Mouse (Mus musculus) liver, embryonic 16.5 days (tissue): ENCODE data around the gene Gm20683. TPM values are rescaled to one million over a fixed set of nuclear protein-coding genes. Genes with fewer than 3 reads are reported as not detected.

Experiments used
- ATAC-seq: fragments of 200-750 bp; cut with Nextera tagmentation; 2 replicates; pipeline ENCODE4 v1.8.0; 2017; ENCODE audit warnings: low read depth, mild to moderate bottlenecking, moderate number of reproducible peaks, moderate library complexity
- H3K27ac ChIP-seq: fragments of 300-500 bp; sonication (generic); 2 replicates; pipeline ENCODE4 v1.5.1; 2014; ENCODE audit warnings: mild to moderate bottlenecking, low read length
- H3K27me3 ChIP-seq: fragments of 300-500 bp; sonication (generic); 2 replicates; pipeline ENCODE4 v1.6.1; 2014; ENCODE audit warnings: low read depth, low read length, mixed read lengths; ENCODE audit not compliant: control insufficient read depth, insufficient read depth
- H3K36me3 ChIP-seq: fragments of 300-500 bp; sonication (generic); 2 replicates; pipeline ENCODE4 v1.6.1; 2014; ENCODE audit warnings: mild to moderate bottlenecking; ENCODE audit not compliant: control insufficient read depth, insufficient read depth
- H3K4me1 ChIP-seq: fragments of 300-500 bp; sonication (generic); 2 replicates; pipeline ENCODE4 v1.6.1; 2014; ENCODE audit warnings: low read depth, low read length, mixed read lengths; ENCODE audit not compliant: control insufficient read depth
- H3K4me2 ChIP-seq: fragments of 300-500 bp; sonication (generic); 2 replicates; pipeline ENCODE4 v1.6.1; 2014; ENCODE audit warnings: low read depth, low read length, mixed read lengths
- H3K4me3 ChIP-seq: fragments of 300-500 bp; sonication (generic); 2 replicates; pipeline ENCODE4 v1.5.1; 2014; ENCODE audit warnings: low read depth, mild to moderate bottlenecking, low read length
- H3K9ac ChIP-seq: fragments of 300-500 bp; sonication (generic); 2 replicates; pipeline ENCODE4 v1.6.1; 2014; ENCODE audit warnings: low read depth, low read length
- H3K9me3 ChIP-seq: fragments of 300-500 bp; sonication (generic); replicated peaks from 2 replicates; pipeline ENCODE4 v1.6.1; 2016; ENCODE audit warnings: low read length; ENCODE audit not compliant: control insufficient read depth
- WGBS: fragments of 180-500 bp; shearing (Covaris S2); extraction: QIAGEN DNeasy Blood & Tissue Kit; methylation state at CpG from one replicate; pipeline ENCODE4 v1.1.7; 2014; ENCODE audit not compliant: insufficient replicate concordance; 5-methylcytosine and 5-hydroxymethylcytosine counted together
- polyA plus RNA-seq: library from polyadenylated mRNA; unstranded; fragments of >200 nt; fragmentation: Nextera tagmentation; extraction: Ambion mirVana; gene quantifications from 2 replicates; pipeline ENCODE4 v1.2.1, GENCODE M21; 2015

The Gm20683 gene
- polyA plus RNA-seq, 1 experiment from 2014 or later, result 0.65 TPM

GRCm38 (mm10) chr17:25880913-25881641 lies 39.5 kb upstream of the Gm20683 start:
- no peak for ATAC-seq
- no peak overlapping the region for H3K27ac ChIP-seq
- peaks cover 30% of the 10 kb centered on the region for H3K4me1 ChIP-seq

GRCm38 (mm10) chr17:25880196-25880910 lies 38.8 kb upstream of the Gm20683 start, which contains the start of gene Wfikkn1:
Gene Wfikkn1 (minus strand): TSS chr17:25880858.
- H3K4me3 ChIP-seq, result no peak within 1 kb of the TSS
- peaks cover 34% of the 10 kb centered on the region for H3K4me1 ChIP-seq
- ATAC-seq, result peak; percentile 19
- 62% methylated on average over 5 of the region's 5 CpGs for WGBS
- H3K27ac ChIP-seq, result no peak within 1 kb of the TSS
- H3K36me3 ChIP-seq, result peaks cover 5% of the 10 kb centered on the region
- H3K27me3 ChIP-seq, result no peaks in the 10 kb centered on the region
- no peaks in the 10 kb centered on the region for H3K9me3 ChIP-seq
- H3K4me2 ChIP-seq, result no peak within 1 kb of the TSS
- H3K9ac ChIP-seq, result no peak within 1 kb of the TSS

More at GRCm38 (mm10) chr17:25880913-25881641, 39.5 kb upstream of the Gm20683 start:
- H3K4me2 ChIP-seq, result no peak overlapping the region
- H3K36me3 ChIP-seq, result peaks cover 5% of the 10 kb centered on the region
- no peak overlapping the region for H3K4me3 ChIP-seq
- H3K27me3 ChIP-seq, result no peaks in the 10 kb centered on the region
- H3K9me3 ChIP-seq, result no peaks in the 10 kb centered on the region
- H3K9ac ChIP-seq, result no peak overlapping the region
- WGBS, result 36% methylated on average over 5 of the region's 5 CpGs

GRCm38 (mm10) chr17:25879750-25880149 lies 38.2 kb upstream of the Gm20683 start:
- no peak for ATAC-seq

GRCm38 (mm10) chr17:25879261-25879660 lies 37.7 kb upstream of the Gm20683 start:
- 65% methylated on average over 4 of the region's 4 CpGs for WGBS
- Histone ChIP-seq H3K9me3 (no peaks in the 10 kb centered on the region), H3K4me1 (peaks cover 36% of the 10 kb centered on the region), H3K9ac (no peak overlapping the region), H3K4me3 (no peak overlapping the region), H3K4me2 (no peak overlapping the region), H3K36me3 (peaks cover 5% of the 10 kb centered on the region; the same call in 1 of the 2 replicates), H3K27ac (no peak overlapping the region), H3K27me3 (no peaks in the 10 kb centered on the region)
- ATAC-seq, result no peak

More at GRCm38 (mm10) chr17:25879750-25880149, 38.2 kb upstream of the Gm20683 start:
- no peaks in the 10 kb centered on the region for H3K9me3 ChIP-seq
- no peak overlapping the region for H3K4me3 ChIP-seq
- H3K9ac ChIP-seq, result no peak overlapping the region
- H3K4me2 ChIP-seq, result no peak overlapping the region
- peaks cover 34% of the 10 kb centered on the region for H3K4me1 ChIP-seq
- 79% methylated on average over 8 of the region's 8 CpGs for WGBS
- peaks cover 5% of the 10 kb centered on the region for H3K36me3 ChIP-seq
- H3K27ac ChIP-seq, result no peak overlapping the region
- no peaks in the 10 kb centered on the region for H3K27me3 ChIP-seq

DNA sequence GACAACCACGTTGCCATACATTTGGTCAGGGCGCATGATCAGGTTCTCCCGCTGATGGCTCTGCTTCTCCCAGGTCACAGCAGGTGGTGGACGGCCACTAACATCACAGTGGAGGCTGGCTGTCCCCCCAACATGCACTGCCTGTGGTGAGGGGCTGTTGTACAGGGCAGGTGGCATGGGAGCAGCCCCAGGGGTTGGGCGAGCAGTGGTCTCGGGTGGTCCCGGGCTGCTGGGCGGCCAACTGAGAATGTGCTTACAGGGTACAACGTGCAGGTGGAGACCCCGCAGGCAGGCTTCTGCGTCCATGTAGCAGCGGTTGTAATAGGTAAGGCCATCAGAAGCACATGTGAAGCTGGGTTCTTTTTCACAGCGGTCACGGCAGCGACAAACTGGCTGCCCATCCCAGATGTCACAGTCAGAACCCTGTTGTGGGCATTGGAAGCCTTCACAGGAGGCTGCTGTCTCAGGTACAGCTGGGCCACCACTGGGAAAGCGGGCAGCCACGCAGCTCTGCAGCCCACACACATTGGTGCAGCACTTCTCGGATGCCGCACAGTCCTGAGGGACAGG lies 37.1 kb upstream of the Gm20683 start:
- Histone ChIP-seq H3K36me3 (peaks cover 5% of the 10 kb centered on the region; the same call in 1 of the 2 replicates), H3K4me2 (no peak overlapping the region), H3K4me1 (peaks cover 42% of the 10 kb centered on the region), H3K9ac (no peak overlapping the region), H3K9me3 (no peaks in the 10 kb centered on the region), H3K27me3 (no peaks in the 10 kb centered on the region), H3K4me3 (no peak overlapping the region), H3K27ac (no peak overlapping the region)
- ATAC-seq, result no peak
- WGBS, result 85% methylated on average over 19 of the region's 19 CpGs

GRCm38 (mm10) chr17:25877741-25878610 lies 36.4 kb upstream of the Gm20683 start:
- Histone ChIP-seq H3K9ac (no peak overlapping the region), H3K4me1 (peaks cover 42% of the 10 kb centered on the region), H3K9me3 (no peaks in the 10 kb centered on the region), H3K4me2 (no peak overlapping the region), H3K36me3 (no peaks in the 10 kb centered on the region), H3K27ac (no peak overlapping the region), H3K27me3 (no peaks in the 10 kb centered on the region), H3K4me3 (no peak overlapping the region)
- no peak for ATAC-seq
- 82% methylated on average over 32 of the region's 32 CpGs for WGBS

GRCm38 (mm10) chr17:25877025-25877424 lies 35.5 kb upstream of the Gm20683 start:
- 78% methylated on average over 3 of the region's 3 CpGs for WGBS
- no peaks in the 10 kb centered on the region for H3K9me3 ChIP-seq
- no peaks in the 10 kb centered on the region for H3K36me3 ChIP-seq
- no peaks in the 10 kb centered on the region for H3K27me3 ChIP-seq
- H3K27ac ChIP-seq, result no peak overlapping the region
- H3K4me3 ChIP-seq, result no peak overlapping the region
- H3K4me1 ChIP-seq, result peaks cover 34% of the 10 kb centered on the region
- H3K9ac ChIP-seq, result no peak overlapping the region
- H3K4me2 ChIP-seq, result no peak overlapping the region
- ATAC-seq, result no peak

GRCm38 (mm10) chr17:25876347-25876915 lies 34.9 kb upstream of the Gm20683 start:
- peak overlapping the region; percentile 85 for H3K4me2 ChIP-seq
- no peaks in the 10 kb centered on the region for H3K36me3 ChIP-seq
- peak overlapping the region; percentile 83 for H3K9ac ChIP-seq
- no peaks in the 10 kb centered on the region for H3K27me3 ChIP-seq
- peak; percentile 19; the same call in 1 of the 2 replicates for ATAC-seq
- 60% methylated on average over 10 of the region's 10 CpGs for WGBS
- no peaks in the 10 kb centered on the region for H3K9me3 ChIP-seq
- H3K4me3 ChIP-seq, result peak overlapping the region; percentile 85
- peak overlapping the region; percentile 90 for H3K27ac ChIP-seq
- H3K4me1 ChIP-seq, result peaks cover 29% of the 10 kb centered on the region
